Mouse (Mus musculus) left cerebral cortex, adult 2 months (tissue): ENCODE data around the gene Tmem108. TPM values are rescaled to one million over a fixed set of nuclear protein-coding genes. Genes with fewer than 3 reads are reported as not detected.
A peak's percentile ranks its signal among the peaks of the same experiment; 100 is the strongest.

ENCODE experiments used
- DNase-seq, 2 experiments: peaks; one replicate each; pipeline ENCODE4 v3.0.0; 2021 to 2022; ENCODE audit warnings: low spot score in 2 of 2, mixed read lengths in 1 of 2; ENCODE audit errors: extremely low spot score in 1 of 2
- H3K27ac ChIP-seq: fragments of 200-600 bp; 2 replicates; pipeline ENCODE4 v1.8.1; 2022
- H3K4me3 ChIP-seq: fragments of 200-600 bp; 2 replicates; pipeline ENCODE4 v1.8.1; 2022
- CTCF ChIP-seq: fragments of 200-600 bp; IDR thresholded peaks from 2 replicates; pipeline ENCODE4 v1.8.1; 2022; ENCODE audit warnings: antibody characterized with exemption, mild to moderate bottlenecking, moderate library complexity
- intact Hi-C: fragments of 180-260 bp; cut with DNase I; formaldehyde crosslinking; loops from one replicate; pipeline ENCODE4 v1.15.1; 2025
- total RNA-seq, 2 experiments: library from RNA; stranded (reverse); gene quantifications; 2 replicates each; pipeline ENCODE4 v1.2.3; 2021

The Tmem108 gene
- total RNA-seq, 2 experiments from 2014 or later = 30.3 to 31.1 TPM

DNA sequence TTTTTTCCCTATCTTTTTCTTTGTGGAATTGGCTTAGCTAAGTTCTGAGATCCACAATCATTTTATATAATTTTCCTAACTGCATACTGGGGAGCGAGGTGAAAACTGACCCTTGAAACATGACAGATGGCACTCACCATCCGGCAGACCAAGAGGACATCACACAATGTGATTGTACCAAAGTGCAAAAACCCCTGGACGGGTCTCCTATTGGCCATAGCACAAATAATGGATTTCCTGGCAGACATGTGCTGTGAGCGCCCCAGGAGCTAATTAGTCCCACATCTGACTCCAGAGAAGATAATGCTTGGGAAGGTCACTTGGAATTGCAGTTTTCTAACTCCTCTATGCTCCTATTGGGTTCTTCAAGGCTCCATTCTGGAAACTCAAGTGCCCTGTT, 183.9 kb downstream of the Tmem108 start:
- Histone ChIP-seq H3K4me3 (no peak overlapping the region), H3K27ac (no peak overlapping the region)
- no peak for TF ChIP-seq CTCF
- intact Hi-C loops = no loop called here
- no peak for DNase-seq

GRCm38 (mm10) chr9:103577181-103577580, 184.5 kb downstream of the Tmem108 start:
- DNase-seq = no peak
- no peak for TF ChIP-seq CTCF
- H3K27ac ChIP-seq = no peak overlapping the region
- H3K4me3 ChIP-seq = no peak overlapping the region
- intact Hi-C loops = no loop called here

DNA sequence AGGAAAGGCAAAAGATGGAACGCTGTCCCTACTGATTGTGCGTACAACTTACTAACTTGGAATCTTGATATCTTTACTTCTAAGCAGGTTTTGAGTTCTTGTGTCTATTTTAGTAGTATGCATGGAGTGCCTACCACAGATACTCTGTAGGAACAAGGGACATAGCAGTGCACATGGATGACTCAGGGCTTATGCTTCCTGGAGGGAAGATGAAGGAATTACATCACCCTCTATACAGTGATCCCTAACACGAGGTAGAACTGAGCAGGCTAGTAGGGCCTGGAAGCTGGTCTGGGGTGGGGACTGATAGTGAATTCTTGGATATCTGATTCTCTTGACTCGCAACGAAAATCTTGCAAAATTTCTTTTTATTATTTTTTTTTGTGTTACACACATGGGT, 185.7 kb downstream of the Tmem108 start:
- no peak for TF ChIP-seq CTCF
- no peak for DNase-seq
- intact Hi-C loops = no loop called here
- Histone ChIP-seq H3K27ac (no peak overlapping the region), H3K4me3 (no peak overlapping the region)

- H3K27ac ChIP-seq = no peak overlapping the region
- DNase-seq = no peak
- intact Hi-C loops = no loop called here
- no peak for TF ChIP-seq CTCF
- H3K4me3 ChIP-seq = no peak overlapping the region
These were observed 187.5 kb downstream of the Tmem108 start for GRCm38 (mm10) chr9:103573994-103574750.

DNA sequence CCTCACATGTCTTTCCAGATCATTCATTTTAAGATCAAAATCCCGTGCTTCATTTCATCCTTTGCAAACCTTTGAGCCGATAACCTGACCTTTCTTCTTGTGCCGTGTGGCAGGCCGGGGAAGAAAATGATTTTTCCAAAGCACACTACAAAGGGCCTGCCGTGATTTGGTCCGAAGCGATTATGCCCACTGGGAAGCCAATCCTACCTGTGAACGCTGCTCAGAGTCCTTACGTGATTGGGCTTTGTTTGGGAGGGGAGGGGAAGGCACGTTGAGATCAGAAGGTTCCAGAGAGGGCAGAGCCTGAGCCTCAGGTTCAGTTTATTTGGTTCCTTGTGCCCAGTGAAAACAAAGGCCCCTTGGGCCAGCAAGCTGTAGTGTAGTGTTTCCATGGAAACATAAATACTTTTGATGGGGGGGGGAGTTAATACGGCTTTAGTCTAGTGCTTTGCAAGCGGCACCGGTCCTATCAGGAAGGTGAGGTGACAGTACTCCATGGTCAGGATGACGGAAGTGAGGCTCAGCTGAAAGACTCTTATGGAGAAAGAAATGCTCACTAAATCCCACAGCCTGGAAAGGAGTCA, 191.4 kb downstream of the Tmem108 start:
- Histone ChIP-seq H3K4me3 (no peak overlapping the region), H3K27ac (no peak overlapping the region)
- TF ChIP-seq CTCF = no peak
- intact Hi-C loops = no loop called here
- no peak for DNase-seq

- H3K27ac ChIP-seq = no peak overlapping the region
- H3K4me3 ChIP-seq = no peak overlapping the region
- no peak for DNase-seq
- intact Hi-C loops = no loop called here
- TF ChIP-seq CTCF = no peak
These were observed 192.7 kb downstream of the Tmem108 start for GRCm38 (mm10) chr9:103568983-103569382.

- no peak for TF ChIP-seq CTCF
- Histone ChIP-seq H3K4me3 (no peak overlapping the region), H3K27ac (no peak overlapping the region)
- intact Hi-C loops = no loop called here
- no peak for DNase-seq
These were observed 196.5 kb downstream of the Tmem108 start for GRCm38 (mm10) chr9:103565186-103565585.

DNA sequence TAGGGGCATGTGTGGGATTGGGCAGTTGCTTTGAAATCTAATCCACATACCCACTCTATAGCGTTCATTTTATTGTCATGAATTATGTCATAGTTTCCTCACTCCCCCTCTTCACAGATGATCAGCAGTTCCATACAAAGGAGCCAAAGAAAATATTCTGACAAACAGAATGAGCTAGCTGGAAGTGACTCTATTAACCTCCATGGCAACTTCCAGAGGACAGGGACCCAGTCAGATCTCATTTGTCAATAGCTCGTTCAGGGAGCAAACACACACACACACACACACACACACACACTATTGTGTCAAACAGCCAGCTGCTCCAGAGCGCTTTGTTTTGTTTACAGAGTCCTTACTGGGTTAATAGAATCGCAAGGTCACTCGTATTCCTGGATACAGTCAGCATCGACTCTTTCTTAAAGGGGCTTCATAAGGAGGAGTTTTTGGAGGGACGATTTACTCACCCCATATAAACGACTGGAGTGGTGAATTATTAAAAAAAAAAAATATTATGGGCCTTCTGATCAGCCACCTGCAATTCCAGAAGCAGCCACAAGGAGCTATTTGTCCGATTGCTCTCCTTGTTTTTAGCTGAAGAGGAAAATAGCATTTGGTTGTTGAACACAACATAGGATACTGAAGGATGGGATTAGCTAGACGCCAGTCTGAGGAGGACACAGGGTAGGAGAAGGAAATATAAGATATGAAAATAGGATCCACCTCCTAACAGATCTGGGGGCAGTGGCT, 197.6 kb downstream of the Tmem108 start:
- no peak overlapping the region for H3K27ac ChIP-seq
- DNase-seq = no peak
- peak; percentile 82 for TF ChIP-seq CTCF
- intact Hi-C loops = no loop called here
- H3K4me3 ChIP-seq = no peak overlapping the region

DNA sequence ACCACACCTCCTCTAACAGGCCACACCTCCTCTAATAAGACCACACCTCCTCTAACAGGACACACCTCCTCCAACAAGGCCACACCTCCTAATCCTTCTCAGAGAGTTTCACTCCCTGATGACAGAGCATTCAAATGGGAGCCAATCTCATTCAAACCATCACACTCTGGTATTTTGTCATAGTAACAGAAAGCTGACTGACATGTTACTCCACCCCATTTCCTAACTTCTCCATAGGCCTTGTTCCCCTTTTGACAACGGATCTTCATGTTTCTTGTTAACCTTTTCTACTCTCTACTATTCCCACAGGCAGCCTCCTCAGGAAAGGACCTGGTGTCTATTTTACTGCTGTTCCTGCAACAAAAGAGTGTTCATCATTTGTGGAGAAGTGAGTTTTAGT, 199.6 kb downstream of the Tmem108 start:
- DNase-seq = no peak
- intact Hi-C loops = no loop called here
- Histone ChIP-seq H3K27ac (no peak overlapping the region), H3K4me3 (no peak overlapping the region)
- no peak for TF ChIP-seq CTCF

DNA sequence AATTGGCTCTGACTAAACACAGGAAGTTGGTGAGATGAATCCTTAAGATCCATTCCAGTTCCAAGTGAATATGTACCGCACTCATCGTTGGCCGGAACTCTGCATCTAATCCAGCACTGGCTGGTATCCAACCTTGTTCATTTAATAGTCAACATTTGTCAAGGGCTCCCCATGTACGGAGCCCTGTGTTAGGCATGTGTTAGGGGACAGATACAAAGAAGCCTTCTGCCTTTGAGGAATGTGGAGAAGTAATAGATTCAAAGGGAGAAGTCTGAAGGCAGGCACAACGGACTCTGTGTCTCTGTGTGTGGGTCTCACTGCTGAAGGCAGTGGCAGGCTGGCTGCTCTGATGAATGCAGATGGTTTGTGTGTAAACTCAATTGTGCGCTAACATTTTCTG, 202.9 kb downstream of the Tmem108 start:
- Histone ChIP-seq H3K27ac (peak overlapping the region; percentile 79), H3K4me3 (no peak overlapping the region)
- intact Hi-C loops = loop anchor here (5.0 kb wide), 1 partner anchor 384 kb away; no protein-coding TSS in a partner anchor
- DNase-seq = no peak
- no peak for TF ChIP-seq CTCF

DNA sequence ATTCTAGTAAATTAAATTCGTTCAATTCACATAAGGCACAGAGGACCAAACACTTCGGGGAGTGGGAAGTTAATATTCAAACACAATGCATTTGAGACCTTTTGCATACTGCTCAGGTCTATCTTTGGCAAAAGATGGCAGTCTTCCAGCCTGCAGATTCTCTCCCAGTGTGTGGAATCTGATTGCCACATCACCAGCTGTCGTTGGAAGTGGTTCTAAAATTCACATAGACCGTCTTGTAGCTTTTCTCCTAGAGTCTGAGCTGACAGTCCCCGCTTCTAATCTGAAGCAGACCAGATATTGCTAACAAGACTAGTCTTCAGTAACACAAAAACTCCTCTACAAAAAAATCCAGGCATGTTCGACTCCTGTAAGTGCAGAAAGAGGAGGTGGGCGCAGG, 203.4 kb downstream of the Tmem108 start:
- Histone ChIP-seq H3K4me3 (no peak overlapping the region), H3K27ac (peak overlapping the region; percentile 79)
- peak; percentile 28 to 40 for DNase-seq
- TF ChIP-seq CTCF = no peak
- intact Hi-C loops = loop anchor here (5.0 kb wide), 1 partner anchor 384 kb away; no protein-coding TSS in a partner anchor

DNA sequence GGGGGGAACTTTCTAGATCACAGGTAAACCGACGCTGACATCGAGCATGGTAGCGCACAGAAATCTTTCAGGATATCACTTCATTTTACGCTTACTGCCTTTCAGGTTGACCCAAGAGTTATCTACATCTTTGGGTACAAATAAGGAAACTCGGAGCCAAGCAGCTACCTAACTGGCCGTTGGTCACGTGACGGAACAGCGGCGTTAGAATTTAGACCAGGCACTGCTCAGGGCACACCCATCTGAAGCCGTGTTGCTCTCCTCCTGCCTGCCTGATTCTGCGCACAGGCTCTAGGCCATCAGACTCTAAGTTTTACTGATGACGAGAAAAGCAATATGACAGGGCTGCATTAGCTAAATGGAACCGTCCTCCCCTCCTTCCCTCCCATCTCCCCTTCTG, 204.6 kb downstream of the Tmem108 start:
- Histone ChIP-seq H3K4me3 (no peak overlapping the region), H3K27ac (peak overlapping the region; percentile 79; the same call in 1 of the 2 replicates)
- no peak for DNase-seq
- intact Hi-C loops = loop anchor here (5.0 kb wide), 1 partner anchor 385 kb away; no protein-coding TSS in a partner anchor
- TF ChIP-seq CTCF = no peak
